Mouse (Mus musculus) CH12.LX (cell line): Measurements from ENCODE around the gene Iqgap1.

ENCODE experiments used
- CTCF ChIP-seq, 2 experiments: IDR thresholded peaks in 1 of 2; conservative IDR thresholded peaks in 1 of 2; 2 replicates each; pipeline ENCODE4 v1.5.1; 2011 to 2012; ENCODE audit warnings: low read depth in 2 of 2, low read length in 2 of 2, improper control_type of control experiment in 1 of 2, inconsistent platforms in 1 of 2, mild to moderate bottlenecking in 1 of 2, moderate library complexity in 1 of 2
- ELF1 ChIP-seq: IDR thresholded peaks from 2 replicates; pipeline ENCODE4 v1.6.1; 2014; ENCODE audit warnings: low read depth, mild to moderate bottlenecking, inconsistent platforms, low read length, improper control_type of control experiment
- EP300 ChIP-seq: IDR thresholded peaks from 2 replicates; pipeline ENCODE4 v1.6.1; 2011; ENCODE audit warnings: low read length, improper control_type of control experiment
- JUN ChIP-seq: IDR thresholded peaks from 2 replicates; pipeline ENCODE4 v1.6.1; 2011; ENCODE audit warnings: low read depth, mild to moderate bottlenecking, low read length, improper control_type of control experiment, moderate library complexity; ENCODE audit not compliant: insufficient read depth
- POLR2A ChIP-seq: IDR thresholded peaks from 2 replicates; pipeline ENCODE4 v1.6.1; 2011; ENCODE audit warnings: low read depth, mild to moderate bottlenecking, improper control_type of control experiment, low read length
- RAD21 ChIP-seq: IDR thresholded peaks from 2 replicates; pipeline ENCODE4 v1.6.1; 2011; ENCODE audit warnings: low read depth, mild to moderate bottlenecking, low read length, improper control_type of control experiment, moderate library complexity
- USF1 ChIP-seq: IDR thresholded peaks from 2 replicates; pipeline ENCODE4 v1.6.1; 2014; ENCODE audit warnings: low read depth, mild to moderate bottlenecking, inconsistent platforms, low read length, improper control_type of control experiment

DNA sequence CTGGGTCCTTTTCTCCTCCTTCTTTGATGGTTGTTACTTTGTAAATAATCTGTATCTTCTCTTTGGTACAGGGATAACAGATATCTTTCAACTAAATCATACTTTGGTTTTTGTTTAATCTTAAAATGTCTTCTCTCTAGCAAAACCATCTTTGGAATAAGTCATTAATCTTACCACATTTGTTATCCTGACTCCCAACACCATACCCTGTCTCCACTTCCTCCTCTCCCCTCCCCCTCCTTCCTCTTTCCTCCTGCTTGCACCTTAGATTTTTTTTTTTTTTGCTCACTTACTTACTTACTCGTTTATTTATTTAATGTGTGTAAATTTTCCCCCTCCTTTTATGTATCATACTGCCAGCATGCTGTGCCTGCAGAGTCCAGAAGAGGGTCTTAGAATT lies 129.4 kb downstream of the Iqgap1 start:
- TF ChIP-seq USF1 = no peak
- TF ChIP-seq POLR2A = no peak
- TF ChIP-seq CTCF (conservative IDR thresholded peaks at IDR 0.05 in 1 of 2, IDR thresholded peaks at IDR 0.05 in 1 of 2; ENCODE audit: low read depth in 2 of 2, low read length in 2 of 2) = no peak
- TF ChIP-seq ELF1 = no peak
- no peak for TF ChIP-seq RAD21
- no peak for TF ChIP-seq JUN
- TF ChIP-seq EP300 = no peak
